ENCODE assay signal across 17 mouse cellular contexts in genomic region chr5:90611388-90611787, GRCm38 (mm10). TPM values are rescaled to one million over a fixed set of nuclear protein-coding genes. Genes with fewer than 3 reads are reported as not detected.
A peak's percentile ranks its signal among the peaks of the same experiment; 100 is the strongest.
DNase-seq lines count a peak whose midpoint lies in the region; ATAC-seq and TF ChIP-seq lines count a peak whose summit lies in the region.
"Had no signal": no experiment of that assay in that cellular context is flagged by ENCODE, and none has a peak within 500 bp of the region (broad histone marks: within the 10 kb centered on the region; RNA-seq: fewer than 3 reads in every experiment).

No protein-coding gene starts in this region.

- DNase-seq in lung, postnatal 36 days: peak; percentile 20
- no peak for DNase-seq in lung, postnatal 14 days
- DNase-seq in NIH3T3 (ENCODE audit: low read depth): peak; percentile 64
- no peak for DNase-seq in stomach, postnatal 0 days (ENCODE audit: low spot score)
- DNase-seq in frontal cortex, postnatal 10 days (ENCODE audit: low spot score in 2 of 2): no peak
- DNase-seq in gastrocnemius, postnatal 25 days: no peak
- DNase-seq: adrenal gland, postnatal 10 days; cerebellum, adult 9-11 months had no signal

- H3K9ac ChIP-seq in stomach, postnatal 0 days (ENCODE audit: low read length): no peak overlapping the region
- H3K9ac ChIP-seq: heart, embryonic 13.5 days; hindbrain, embryonic 12.5 days; limb, embryonic 12.5 days; liver, embryonic 15.5 days had no signal

- H3K9me3 ChIP-seq in stomach, postnatal 0 days (ENCODE audit: control insufficient read depth, low read length): no peaks in the 10 kb centered on the region
- H3K9me3 ChIP-seq: forebrain, embryonic 10.5 days; heart, embryonic 13.5 days; hindbrain, embryonic 12.5 days; limb, embryonic 12.5 days; liver, embryonic 15.5 days had no signal

- H3K27ac ChIP-seq in macrophage: peak overlapping the region; percentile 5; the same call in 1 of the 2 replicates
- peak overlapping the region; percentile 45 for H3K27ac ChIP-seq in stomach, postnatal 0 days (replicated peaks)
- H3K27ac ChIP-seq: forebrain, embryonic 10.5 days; heart, embryonic 13.5 days; hindbrain, embryonic 12.5 days; left cerebral cortex, adult 2 months; limb, embryonic 12.5 days; liver, embryonic 15.5 days had no signal

- H3K4me1 ChIP-seq in stomach, postnatal 0 days (replicated peaks; ENCODE audit: control insufficient read depth, insufficient read depth): no peaks in the 10 kb centered on the region
- H3K4me1 ChIP-seq: forebrain, embryonic 10.5 days; hindbrain, embryonic 12.5 days; liver, embryonic 15.5 days had no signal

- H3K79me2 ChIP-seq in macrophage (ENCODE audit: inconsistent target): no peaks in the 10 kb centered on the region

- peak; percentile 90 for ATAC-seq in stomach, postnatal 0 days (ENCODE audit: low FRiP score, low TSS enrichment)

- 14% methylated on average over 3 of the region's 3 CpGs for WGBS in macrophage (ENCODE audit: missing documents)
- 54% methylated on average over 3 of the region's 3 CpGs for WGBS in stomach, postnatal 0 days

- H3K4me2 ChIP-seq in stomach, postnatal 0 days (replicated peaks; ENCODE audit: low read depth): no peak overlapping the region
- H3K4me2 ChIP-seq: heart, embryonic 13.5 days; hindbrain, embryonic 12.5 days; limb, embryonic 12.5 days; liver, embryonic 15.5 days; midbrain, embryonic 11.5 days had no signal

- no peaks in the 10 kb centered on the region for H3K36me3 ChIP-seq in macrophage (ENCODE audit: inconsistent target)
- no peaks in the 10 kb centered on the region for H3K36me3 ChIP-seq in stomach, postnatal 0 days (ENCODE audit: control insufficient read depth, insufficient read depth, low read length)
- H3K36me3 ChIP-seq: forebrain, embryonic 10.5 days; heart, embryonic 13.5 days; hindbrain, embryonic 12.5 days; limb, embryonic 12.5 days; liver, embryonic 15.5 days had no signal

- no peaks in the 10 kb centered on the region for H3K27me3 ChIP-seq in stomach, postnatal 0 days (ENCODE audit: control insufficient read depth, insufficient read depth, low read length)
- H3K27me3 ChIP-seq: heart, embryonic 13.5 days; hindbrain, embryonic 12.5 days; limb, embryonic 12.5 days; liver, embryonic 15.5 days had no signal

- H3K4me3 ChIP-seq in macrophage (ENCODE audit: inconsistent target): no peak overlapping the region
- no peak overlapping the region for H3K4me3 ChIP-seq in stomach, postnatal 0 days (ENCODE audit: low read depth, low read length)
- H3K4me3 ChIP-seq: forebrain, embryonic 10.5 days; heart, embryonic 13.5 days; hindbrain, embryonic 12.5 days; left cerebral cortex, adult 2 months; limb, embryonic 12.5 days; liver, embryonic 15.5 days had no signal

- TF ChIP-seq CTCF in stomach, postnatal 0 days (IDR thresholded peaks at IDR 0.05; ENCODE audit: low read depth): no peak

- TF ChIP-seq EP300 in stomach, postnatal 0 days (optimal IDR thresholded peaks at IDR 0.05): no peak

RNA-seq across cellular contexts. Expression of gene Rassf6, which starts 29.1 kb away (rescaled TPM):
- not detected for total RNA-seq in macrophage (2018; cell fraction: chromatin; rRNA removed)
- under 1 TPM in 1 of 26 experiments, not detected in 25; 0.05 TPM for total RNA-seq in macrophage (2018; cell fraction: cytosol; rRNA removed)
- not detected for total RNA-seq in macrophage (2018; cell fraction: nucleus; rRNA removed)
- polyA plus RNA-seq in macrophage (2018): not detected in 3 replicates
- 14.5 and 14.9 TPM in 2 replicates for polyA plus RNA-seq in stomach, postnatal 0 days (2015; fragmentation: Nextera tagmentation; extraction: Ambion mirVana)
- total RNA-seq in gastrocnemius, postnatal 25 days (2021): not detected

RNA-seq across cellular contexts. Expression of gene 5830473C10Rik, which starts 50.5 kb away (rescaled TPM):
- total RNA-seq in macrophage (2018; cell fraction: chromatin; rRNA removed): not detected
- total RNA-seq in macrophage (2018; cell fraction: cytosol; rRNA removed): not detected
- total RNA-seq in macrophage (2018; cell fraction: nucleus; rRNA removed): not detected
- not detected in 3 replicates for polyA plus RNA-seq in macrophage (2018)
- polyA plus RNA-seq in stomach, postnatal 0 days (2015; fragmentation: Nextera tagmentation; extraction: Ambion mirVana): 0.16 TPM in 1 of 2 replicates, not detected in the other
- total RNA-seq in gastrocnemius, postnatal 25 days (2021): not detected
- total RNA-seq: layer of hippocampus, adult 18-20 months had no signal
- polyA plus RNA-seq: forebrain, embryonic 10.5 days; heart, embryonic 13.5 days; hindbrain, embryonic 12.5 days; limb, embryonic 12.5 days; midbrain, embryonic 11.5 days had no signal

Comparison
In these comparisons a context has a peak if more than half of its experiments do, and no peak if none do; other contexts are left out.
1. DNase-seq: peak in lung, postnatal 36 days (single experiment) and NIH3T3 (single experiment); none in lung, postnatal 14 days (single experiment), stomach, postnatal 0 days (single experiment), frontal cortex, postnatal 10 days (0 of 2) and gastrocnemius, postnatal 25 days (single experiment).
2. RNA of gene Rassf6, which starts 29.1 kb away (polyA plus RNA-seq): 14.5 to 14.9 TPM in stomach, postnatal 0 days; not detected in macrophage; every median in the first group is over 10 times any median in the second.